Mouse (Mus musculus): ENCODE data around the gene Olfr768. TPM values are rescaled to one million over a fixed set of nuclear protein-coding genes. Genes with fewer than 3 reads are reported as not detected.

Gene Olfr768
- not detected in 2 replicates for total RNA-seq (2012; rRNA removed)
- polyA plus RNA-seq (2012; ENCODE audit: insufficient read depth in 1 of 2, insufficient read length in 2 of 2, low read depth in 1 of 2, low replicate concordance in 2 of 2, missing spikeins in 1 of 2): not detected

DNA sequence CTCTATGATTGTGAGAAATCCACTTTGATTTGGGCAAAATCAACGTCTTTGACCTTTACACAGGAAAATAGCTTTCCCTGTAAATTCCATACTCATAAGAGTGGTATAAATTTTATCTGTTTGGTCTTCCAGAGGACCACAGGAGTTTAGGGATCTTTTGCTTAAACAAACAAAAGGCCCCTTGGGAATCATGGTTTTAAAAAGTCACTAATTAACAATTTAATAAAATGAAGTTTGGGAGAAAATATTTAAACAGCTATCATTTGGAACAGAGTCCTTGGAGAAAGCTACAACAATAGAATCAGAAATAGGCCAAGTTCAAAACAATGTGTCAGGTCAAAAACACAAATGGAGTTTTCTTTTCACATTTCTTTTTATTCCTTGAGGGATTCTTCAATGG, at the start of gene Olfr768:
Gene Olfr768 (minus strand): TSS at position 101 of the 400 bp plus-strand sequence.
- Histone ChIP-seq H3K36me3 (ENCODE audit: control insufficient read depth in 1 of 2, insufficient read depth in 2 of 2, low read length in 2 of 2) (no peaks in the 10 kb centered on the region), H3K27ac (ENCODE audit: control insufficient read depth, low read depth, low read length) (no peak within 1 kb of the TSS), H3K9ac (ENCODE audit: control insufficient read depth, low read depth, low read length, poor library complexity, severe bottlenecking) (no peak within 1 kb of the TSS), H3K27me3 (ENCODE audit: control insufficient read depth in 1 of 2, insufficient read depth in 2 of 2, low read length in 2 of 2) (no peaks in the 10 kb centered on the region), H3K4me3 (ENCODE audit: control insufficient read depth in 1 of 2, insufficient read depth in 1 of 2, low read depth in 2 of 2, low read length in 2 of 2) (no peak within 1 kb of the TSS), H3K4me1 (ENCODE audit: control insufficient read depth in 1 of 2, insufficient read depth in 2 of 2, low read length in 2 of 2) (no peaks in the 10 kb centered on the region), H3K79me2 (ENCODE audit: control insufficient read depth, insufficient read depth, low read length, poor library complexity) (no peaks in the 10 kb centered on the region), H3K9me3 (replicated peaks; ENCODE audit: insufficient read depth, low read length) (no peaks in the 10 kb centered on the region)
- no peak for DNase-seq (ENCODE audit: low read depth, low spot score)
- no peak for TF ChIP-seq GABPA (IDR thresholded peaks at IDR 0.05; ENCODE audit: low read depth, low read length)
- TF ChIP-seq ETS1 (IDR thresholded peaks at IDR 0.05; ENCODE audit: low read depth, low read length): no peak
- TF ChIP-seq JUND (IDR thresholded peaks at IDR 0.05; ENCODE audit: low read depth, low read length): no peak
- TF ChIP-seq ZC3H11A (IDR thresholded peaks at IDR 0.05; ENCODE audit: low read depth, low read length): no peak
- no peak for TF ChIP-seq KAT2A (conservative IDR thresholded peaks at IDR 0.05; ENCODE audit: low read depth, low read length)
- no peak for TF ChIP-seq SIN3A (IDR thresholded peaks at IDR 0.05; ENCODE audit: low read length)
- no peak for TF ChIP-seq POLR2AphosphoS5 (IDR thresholded peaks at IDR 0.05; ENCODE audit: borderline replicate concordance, low read depth, low read length)
- no peak for TF ChIP-seq RCOR1 (IDR thresholded peaks at IDR 0.05; ENCODE audit: low read depth, low read length)
- no peak for TF ChIP-seq UBTF (IDR thresholded peaks at IDR 0.05; ENCODE audit: borderline replicate concordance, insufficient read depth, low read depth, low read length)
- no peak for TF ChIP-seq CHD2 (IDR thresholded peaks at IDR 0.05; ENCODE audit: low read length)
- TF ChIP-seq MEF2A (IDR thresholded peaks at IDR 0.05; ENCODE audit: extremely low read depth, insufficient replicate concordance, low read depth, low read length, poor library complexity, severe bottlenecking): no peak
- no peak for TF ChIP-seq ELF1 (IDR thresholded peaks at IDR 0.05; ENCODE audit: low read depth, low read length)
- no peak for TF ChIP-seq TAL1 (IDR thresholded peaks at IDR 0.05; ENCODE audit: low read length)
- TF ChIP-seq NELFE (IDR thresholded peaks at IDR 0.05; ENCODE audit: low read depth, low read length): no peak
- TF ChIP-seq CTCF (IDR thresholded peaks at IDR 0.05 in 2 of 3, conservative IDR thresholded peaks at IDR 0.05 in 1 of 3; ENCODE audit: control insufficient read depth in 1 of 3, insufficient read depth in 1 of 3, low read depth in 2 of 3, low read length in 3 of 3, poor library complexity in 1 of 3, severe bottlenecking in 1 of 3): no peak
- no peak for TF ChIP-seq EP300 (IDR thresholded peaks at IDR 0.05; ENCODE audit: low read depth in 1 of 2, low read length in 2 of 2)
- TF ChIP-seq MYB (IDR thresholded peaks at IDR 0.05; ENCODE audit: low read depth, low read length): no peak
- TF ChIP-seq TBP (IDR thresholded peaks at IDR 0.05; ENCODE audit: low read depth, low read length): no peak
- no peak for TF ChIP-seq SMC3 (IDR thresholded peaks at IDR 0.05; ENCODE audit: low read depth, low read length)

DNA sequence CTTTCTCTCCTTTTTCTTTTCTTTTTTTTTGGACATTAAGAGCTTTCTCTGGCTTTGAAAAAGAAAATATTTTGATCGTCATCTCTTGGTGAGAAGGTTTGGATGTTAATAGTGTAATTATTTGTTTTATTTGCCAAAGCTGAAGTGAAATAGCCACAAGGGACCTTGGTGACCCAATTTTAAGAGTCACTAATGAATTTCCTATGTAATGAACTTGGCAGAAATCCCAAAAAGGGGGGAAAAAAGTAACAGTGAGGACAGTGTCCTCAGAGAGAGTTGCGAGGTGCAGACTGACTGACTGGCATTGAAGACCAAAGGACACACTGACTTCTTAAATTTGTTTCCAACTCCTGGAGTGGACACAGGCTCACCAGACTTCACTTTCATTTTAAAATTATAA, 39.7 kb upstream of the Olfr768 start, which contains the start of gene Olfr770:
Gene Olfr770 (minus strand): TSS at position 101 of the 400 bp plus-strand sequence.
- Histone ChIP-seq H3K4me1 (ENCODE audit: control insufficient read depth in 1 of 2, insufficient read depth in 2 of 2, low read length in 2 of 2) (no peaks in the 10 kb centered on the region), H3K9ac (ENCODE audit: control insufficient read depth, low read depth, low read length, poor library complexity, severe bottlenecking) (no peak within 1 kb of the TSS), H3K79me2 (ENCODE audit: control insufficient read depth, insufficient read depth, low read length, poor library complexity) (no peaks in the 10 kb centered on the region), H3K36me3 (ENCODE audit: control insufficient read depth in 1 of 2, insufficient read depth in 2 of 2, low read length in 2 of 2) (no peaks in the 10 kb centered on the region), H3K4me3 (ENCODE audit: control insufficient read depth in 1 of 2, insufficient read depth in 1 of 2, low read depth in 2 of 2, low read length in 2 of 2) (no peak within 1 kb of the TSS), H3K27ac (ENCODE audit: control insufficient read depth, low read depth, low read length) (no peak within 1 kb of the TSS), H3K27me3 (ENCODE audit: control insufficient read depth in 1 of 2, insufficient read depth in 2 of 2, low read length in 2 of 2) (no peaks in the 10 kb centered on the region), H3K9me3 (replicated peaks; ENCODE audit: insufficient read depth, low read length) (no peaks in the 10 kb centered on the region)
- DNase-seq (ENCODE audit: low read depth, low spot score): no peak
- no peak for TF ChIP-seq MAX (IDR thresholded peaks at IDR 0.05; ENCODE audit: low read length)
- TF ChIP-seq ELF1 (IDR thresholded peaks at IDR 0.05; ENCODE audit: low read depth, low read length): no peak
- TF ChIP-seq ZNF384 (IDR thresholded peaks at IDR 0.05; ENCODE audit: low read depth, low read length): no peak
- TF ChIP-seq NELFE (IDR thresholded peaks at IDR 0.05; ENCODE audit: low read depth, low read length): no peak
